In the genomic region with DNA sequence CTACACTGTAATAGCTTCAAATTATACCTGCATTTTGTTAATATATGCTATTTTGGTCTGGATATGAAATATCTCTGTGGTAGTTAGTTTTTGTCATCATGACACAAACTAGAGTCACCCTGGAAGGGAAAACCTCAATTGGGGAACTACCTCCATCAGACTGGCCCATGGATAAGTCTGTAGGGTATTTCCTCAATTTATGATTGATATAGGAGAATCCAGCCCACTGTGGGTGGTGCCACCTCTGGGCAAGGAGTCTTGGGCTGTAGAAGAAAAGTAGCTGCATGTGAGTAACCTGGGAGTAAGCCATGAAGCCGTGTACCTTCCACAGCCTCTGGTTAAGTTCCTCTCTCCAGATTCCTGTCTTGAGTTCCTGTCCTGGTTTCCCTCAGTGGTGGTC, we compare ENCODE assay signal across 24 mouse cellular contexts.
DNase-seq lines count a peak whose midpoint lies in the region; ATAC-seq and TF ChIP-seq lines count a peak whose summit lies in the region.
"Had no signal": no experiment of that assay in that cellular context is flagged by ENCODE, and none has a peak within 500 bp of the region (broad histone marks: within the 10 kb centered on the region; RNA-seq: fewer than 3 reads in every experiment).

No protein-coding gene starts in this region.

- H3K4me3 ChIP-seq in heart, embryonic 10.5 days, result no peak overlapping the region
- H3K4me3 ChIP-seq in bone marrow macrophage, adult 2 months (ENCODE audit: insufficient read depth, low read length), result no peak overlapping the region
- no peak overlapping the region for H3K4me3 ChIP-seq in forebrain, embryonic 11.5 days (ENCODE audit: low read depth, low read length)
- H3K4me3 ChIP-seq: forebrain, embryonic 10.5 days; forebrain, embryonic 15.5 days; hindbrain, embryonic 10.5 days had no signal

- no peak overlapping the region for H3K27ac ChIP-seq in heart, embryonic 10.5 days
- H3K27ac ChIP-seq in bone marrow macrophage, adult 2 months (ENCODE audit: insufficient read depth, low read depth, low read length), result peak overlapping the region; percentile 59
- H3K27ac ChIP-seq in forebrain, embryonic 11.5 days (ENCODE audit: low read depth, low read length), result no peak overlapping the region
- H3K27ac ChIP-seq: forebrain, embryonic 10.5 days; forebrain, embryonic 15.5 days; hindbrain, embryonic 10.5 days; hindbrain, embryonic 14.5 days; hindbrain, postnatal 0 days had no signal

- ATAC-seq in hematopoietic stem cell, adult 5-6 weeks (replicated peaks in 1 of 2; ENCODE audit: insufficient read depth in 1 of 2, low FRiP score in 2 of 2, low TSS enrichment in 1 of 2, low read depth in 1 of 2, poor library complexity in 2 of 2, severe bottlenecking in 2 of 2), result peak; percentile 62 to 66; a peak in 3 of 4 replicates
- ATAC-seq in forebrain, embryonic 11.5 days (replicated peaks; ENCODE audit: low FRiP score), result no peak
- ATAC-seq: CD4-positive, CD25-positive, alpha-beta regulatory T cell, adult 4 months; forebrain, embryonic 15.5 days; hindbrain, postnatal 0 days; inflammation-experienced regulatory T-cells, adult 6 months; intestine, embryonic 16.5 days; Patski had no signal

- peak; percentile 48 for DNase-seq in heart, embryonic 10.5 days (ENCODE audit: low spot score)
- no peak for DNase-seq in heart, adult 8-10 months (ENCODE audit: low spot score)
- DNase-seq in forebrain, embryonic 11.5 days (ENCODE audit: low spot score), result no peak
- DNase-seq in urinary bladder, postnatal 36 days (ENCODE audit: low spot score in 2 of 2), result no peak
- DNase-seq in kidney, adult 11 months, result no peak
- DNase-seq: adrenal gland, postnatal 10 days; cerebellum, adult 11-12 months; cerebellum, adult 8-10 months; cerebellum, postnatal 10 days; cerebellum, postnatal 36 days; gastrocnemius, postnatal 25 days; kidney, adult 2 months had no signal

- no peak for TF ChIP-seq POLR2A in bone marrow macrophage, adult 2 months (IDR thresholded peaks at IDR 0.05; ENCODE audit: borderline replicate concordance, low read depth, low read length)

- peaks cover 6% of the 10 kb centered on the region; the same call in 1 of the 2 replicates for H3K4me1 ChIP-seq in heart, embryonic 10.5 days
- peaks cover 14% of the 10 kb centered on the region for H3K4me1 ChIP-seq in bone marrow macrophage, adult 2 months (ENCODE audit: control insufficient read depth, insufficient read depth, low read length)
- H3K4me1 ChIP-seq in forebrain, embryonic 11.5 days (replicated peaks; ENCODE audit: control insufficient read depth, insufficient read depth, low read length), result no peaks in the 10 kb centered on the region
- H3K4me1 ChIP-seq: forebrain, embryonic 10.5 days; forebrain, embryonic 15.5 days had no signal

- H3K9ac ChIP-seq in forebrain, embryonic 11.5 days (ENCODE audit: low read length), result no peak overlapping the region
- H3K9ac ChIP-seq: forebrain, embryonic 15.5 days; hindbrain, embryonic 14.5 days had no signal

- H3K36me3 ChIP-seq in heart, embryonic 10.5 days, result no peaks in the 10 kb centered on the region
- no peaks in the 10 kb centered on the region for H3K36me3 ChIP-seq in forebrain, embryonic 11.5 days (ENCODE audit: control insufficient read depth, insufficient read depth, low read length)
- H3K36me3 ChIP-seq: forebrain, embryonic 10.5 days; forebrain, embryonic 15.5 days; hindbrain, embryonic 10.5 days had no signal

- no peaks in the 10 kb centered on the region for H3K27me3 ChIP-seq in heart, embryonic 10.5 days (ENCODE audit: insufficient read depth, poor library complexity, severe bottlenecking)
- no peaks in the 10 kb centered on the region for H3K27me3 ChIP-seq in forebrain, embryonic 11.5 days (ENCODE audit: control insufficient read depth, insufficient read depth, low read length)
- H3K27me3 ChIP-seq: forebrain, embryonic 15.5 days; Patski had no signal

- 92% methylated on average over 1 of the region's 1 CpGs for WGBS in heart, embryonic 10.5 days
- WGBS in forebrain, embryonic 11.5 days, result 91% methylated on average over 1 of the region's 1 CpGs

- no peak overlapping the region for H3K4me2 ChIP-seq in forebrain, embryonic 11.5 days (ENCODE audit: low read depth, low read length, severe bottlenecking)
- H3K4me2 ChIP-seq: forebrain, embryonic 15.5 days; heart, embryonic 11.5 days; hindbrain, embryonic 14.5 days had no signal

- no peak for TF ChIP-seq CTCF in bone marrow macrophage, adult 2 months (IDR thresholded peaks at IDR 0.05; ENCODE audit: low read depth, low read length)

- no peaks in the 10 kb centered on the region for H3K9me3 ChIP-seq in heart, embryonic 10.5 days
- no peaks in the 10 kb centered on the region for H3K9me3 ChIP-seq in forebrain, embryonic 11.5 days (ENCODE audit: control insufficient read depth, low read length)
- H3K9me3 ChIP-seq: forebrain, embryonic 10.5 days; forebrain, embryonic 15.5 days; hindbrain, embryonic 10.5 days had no signal
